Mouse (Mus musculus) heart, postnatal 36 days (tissue): ENCODE measurements around the gene Cish. TPM values are rescaled to one million over a fixed set of nuclear protein-coding genes. Genes with fewer than 3 reads are reported as not detected.

Experiments used
- DNase-seq, 2 experiments: peaks; one replicate each; pipeline ENCODE4 v3.0.0; 2021 to 2022
- intact Hi-C: fragments of 180-260 bp; cut with DNase I; formaldehyde crosslinking; loops from one replicate; pipeline ENCODE4 v1.15.1; 2025
- total RNA-seq, 2 experiments: library from RNA; stranded (reverse); gene quantifications; 2 replicates each; pipeline ENCODE4 v1.2.3; 2021

The Cish gene
- total RNA-seq, 2 experiments from 2014 or later, result 145 to 149 TPM

DNA sequence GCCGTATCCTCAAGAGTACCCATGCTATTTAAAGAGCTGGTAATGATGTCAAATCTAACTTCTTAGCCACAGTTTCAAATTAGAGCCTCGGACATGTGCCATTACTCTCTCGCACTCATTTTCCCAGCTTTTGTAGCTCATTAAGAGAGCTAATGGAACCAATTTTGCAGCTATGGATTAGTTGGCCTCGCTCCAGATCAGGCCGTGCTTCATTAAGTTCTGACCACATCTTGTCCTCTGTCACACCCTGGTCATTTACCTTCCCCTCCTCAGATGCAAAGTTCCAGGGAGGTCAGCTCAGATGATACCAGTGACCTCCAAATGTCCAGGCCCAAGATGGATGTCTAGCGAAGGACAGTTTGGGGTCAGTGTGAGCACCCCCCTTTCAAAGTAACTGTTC lies 21.1 kb upstream of the Cish start:
- DNase-seq, result no peak
- intact Hi-C loops, result loop anchor here (5.0 kb wide), 1 partner anchor 107 kb away; no protein-coding TSS in a partner anchor

DNA sequence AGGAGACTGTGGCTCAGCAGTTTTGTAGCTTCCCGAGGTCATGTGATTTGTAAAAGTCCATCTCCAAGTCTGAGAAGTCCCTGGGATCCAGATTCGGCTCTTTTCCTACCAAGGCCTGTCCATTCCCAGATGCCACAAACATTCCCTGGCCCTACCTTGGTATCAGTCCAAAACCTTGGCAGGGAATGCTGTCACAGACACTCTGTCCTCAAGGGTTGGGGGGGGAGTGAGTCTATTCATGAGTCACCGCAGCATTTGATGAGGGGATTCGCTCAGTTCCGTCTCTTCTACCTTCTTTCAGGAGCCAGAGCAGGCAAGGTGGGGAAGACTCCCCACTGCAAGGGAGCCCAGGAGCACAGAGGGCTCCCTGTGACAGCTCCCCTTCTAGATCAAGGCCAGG lies 20.1 kb upstream of the Cish start:
- no peak for DNase-seq

DNA sequence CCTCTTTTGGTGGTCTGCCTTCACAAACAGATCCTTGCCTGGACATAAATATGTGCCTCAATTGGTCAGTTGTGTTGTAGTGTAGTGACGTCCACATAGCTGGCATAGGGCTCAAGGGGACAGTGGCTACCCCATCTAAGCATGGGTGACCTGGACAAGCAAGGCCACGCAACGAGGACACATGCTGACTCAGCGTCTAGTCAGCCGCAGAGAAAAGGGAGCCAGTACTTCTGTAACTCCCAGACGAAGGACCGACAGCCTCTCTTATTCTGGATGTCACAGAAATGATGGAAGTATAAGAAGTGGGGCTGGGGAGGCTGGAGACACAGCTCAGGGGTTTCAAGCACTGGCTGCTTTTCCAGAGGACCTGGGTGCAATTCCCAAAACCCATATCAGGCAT lies 18.2 kb upstream of the Cish start:
- intact Hi-C loops, result loop anchor here (5.0 kb wide), 1 partner anchor 110 kb away; no protein-coding TSS in a partner anchor
- no peak for DNase-seq

More for the DNA sequence above, 20.1 kb upstream of the Cish start:
- intact Hi-C loops, result loop anchor here (5.0 kb wide), 1 partner anchor 108 kb away; no protein-coding TSS in a partner anchor

DNA sequence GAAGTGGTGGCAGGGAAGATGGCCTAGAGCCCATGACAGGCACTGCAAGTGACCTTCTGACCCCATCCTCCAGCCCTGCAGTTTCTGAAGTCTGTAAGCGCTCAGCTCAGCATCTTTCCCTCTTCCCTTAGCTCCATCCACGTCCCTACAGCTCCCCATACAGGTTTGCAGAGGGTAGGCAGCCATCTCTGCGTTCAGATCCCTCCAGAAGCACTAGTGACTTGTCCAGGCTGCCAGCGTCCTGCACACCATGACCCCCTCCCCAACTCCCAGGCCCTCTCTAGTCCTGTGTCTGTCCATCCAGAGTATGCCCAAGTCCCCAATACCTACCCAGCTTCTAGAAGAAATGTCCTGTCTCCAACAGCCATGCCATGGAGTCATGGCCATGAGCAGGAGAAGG lies 17.7 kb upstream of the Cish start:
- intact Hi-C loops, result loop anchor here (5.0 kb wide), 1 partner anchor 111 kb away; no protein-coding TSS in a partner anchor
- no peak for DNase-seq

DNA sequence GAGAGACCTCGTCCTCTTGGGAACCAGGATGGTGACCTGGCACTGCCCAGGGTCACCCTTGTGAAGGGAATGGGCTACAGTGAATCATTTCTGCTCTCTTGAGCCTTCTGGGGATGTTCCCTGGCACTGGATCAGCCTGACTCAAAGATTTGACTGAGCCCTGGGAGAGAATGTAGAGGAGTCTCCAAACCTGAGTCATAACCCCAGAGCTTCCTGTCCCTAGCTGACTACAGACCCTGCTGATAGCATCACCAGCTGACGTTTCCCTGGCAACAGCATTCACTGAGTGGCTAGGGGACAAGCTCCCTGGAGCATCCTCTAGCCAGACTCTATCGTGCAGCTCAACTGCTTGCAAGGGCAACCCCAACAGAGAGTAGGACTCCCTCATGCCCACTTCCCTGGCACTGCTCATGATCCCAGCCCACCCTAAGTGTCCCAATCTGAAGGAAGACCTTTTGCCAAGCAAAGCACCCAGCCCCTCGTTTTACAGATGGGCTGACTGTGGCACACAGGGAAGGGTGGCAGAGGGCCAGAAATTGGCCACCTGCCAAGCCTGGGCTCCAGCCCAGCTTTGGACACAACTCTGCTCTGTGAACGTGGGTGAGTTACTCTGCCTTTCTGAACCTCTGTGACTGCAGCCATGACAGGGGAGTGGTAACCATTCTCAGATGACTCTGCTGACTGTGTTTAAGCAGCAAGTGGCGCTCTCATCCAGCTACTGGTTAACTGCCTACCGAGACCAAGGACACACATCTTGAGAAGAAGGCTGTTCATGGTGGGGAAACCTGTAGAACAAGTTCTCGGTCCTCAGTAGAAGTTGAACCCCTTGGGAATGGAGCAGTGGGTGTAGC lies 17.1 kb upstream of the Cish start:
- intact Hi-C loops, result loop anchor here (5.0 kb wide), 1 partner anchor 111 kb away; no protein-coding TSS in a partner anchor
- peak; percentile 38 to 56 for DNase-seq

DNA sequence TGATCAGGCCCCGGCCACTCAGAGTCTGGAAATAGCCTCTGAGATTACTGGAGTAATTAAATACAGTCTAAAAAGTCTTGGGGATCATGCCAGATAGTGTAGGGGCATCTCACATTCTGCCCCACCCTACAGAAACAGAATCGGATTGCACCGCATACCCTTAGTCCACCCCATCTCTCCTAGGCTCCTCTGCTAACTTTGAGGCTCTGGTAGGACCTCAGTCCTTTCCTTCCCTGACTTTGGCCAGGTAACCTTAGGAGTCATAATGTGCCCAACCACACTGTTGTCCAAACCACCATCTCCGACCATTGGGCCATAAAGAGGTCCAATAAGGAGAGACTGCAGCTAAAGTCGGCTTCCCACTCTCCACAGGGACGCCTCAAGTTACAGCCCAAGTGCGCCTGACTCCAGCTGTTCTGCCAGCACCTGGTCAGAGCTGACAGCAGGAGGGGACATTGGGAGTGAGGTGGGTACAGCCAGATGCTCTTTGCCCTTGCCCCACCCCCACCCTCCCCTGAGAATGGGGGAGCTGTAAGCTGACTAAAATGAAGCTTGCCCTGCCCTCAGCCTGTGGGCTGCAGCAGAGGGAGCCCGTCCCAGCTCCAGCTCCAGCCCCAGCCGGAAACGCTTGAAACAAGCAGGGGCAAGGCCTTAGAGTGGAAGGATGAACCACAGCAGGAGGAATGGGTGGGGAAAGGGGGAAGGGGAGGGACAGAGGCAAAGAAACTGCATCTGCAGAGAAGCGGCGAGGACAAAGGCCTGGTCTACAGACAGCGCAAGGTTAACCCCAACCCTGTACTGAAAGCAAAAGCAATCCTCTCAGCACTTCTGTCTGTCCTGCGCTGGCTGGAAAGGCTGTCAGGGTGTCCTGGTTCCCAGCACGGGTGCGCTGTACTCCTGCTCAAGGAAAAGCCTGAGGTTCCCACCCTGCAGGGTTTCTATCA lies 16.2 kb upstream of the Cish start:
- intact Hi-C loops, result loop anchor here (5.0 kb wide), 1 partner anchor 112 kb away; no protein-coding TSS in a partner anchor
- peak in 1 of 2 experiments; percentile 17 for DNase-seq

DNA sequence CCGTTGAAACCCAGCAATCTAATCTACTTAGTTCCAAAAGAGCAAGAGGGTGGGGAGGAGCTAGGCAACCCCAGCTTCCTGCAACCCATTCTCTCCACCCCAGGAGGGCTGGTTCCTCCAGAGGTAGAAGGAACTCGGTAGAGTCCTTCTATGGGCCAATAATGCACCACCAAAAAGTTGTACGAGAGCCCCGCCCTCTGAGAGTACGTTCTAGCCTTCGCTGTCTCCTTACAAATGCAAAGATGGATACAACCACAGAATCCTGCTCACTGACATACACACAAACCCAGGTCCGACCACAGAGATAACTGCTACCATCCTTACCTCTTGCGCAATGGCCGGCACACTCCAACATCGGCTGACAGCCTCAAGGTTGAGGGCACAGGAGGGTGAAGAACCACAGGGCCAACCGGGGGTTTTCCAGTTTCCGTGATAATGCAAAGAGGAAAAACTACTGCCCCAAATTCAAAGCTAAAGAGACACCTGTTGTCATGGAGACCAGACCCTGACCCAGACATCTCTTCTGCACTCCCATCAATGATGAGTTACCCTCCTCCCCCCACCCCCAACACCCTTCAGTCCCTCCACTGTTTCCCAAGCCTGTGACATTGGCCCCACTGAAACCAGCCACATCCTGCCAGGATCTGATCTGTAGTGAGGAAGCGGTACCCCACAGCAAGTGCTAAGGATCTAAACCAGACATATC lies 15.4 kb upstream of the Cish start:
- no peak for DNase-seq
- intact Hi-C loops, result no loop called here

DNA sequence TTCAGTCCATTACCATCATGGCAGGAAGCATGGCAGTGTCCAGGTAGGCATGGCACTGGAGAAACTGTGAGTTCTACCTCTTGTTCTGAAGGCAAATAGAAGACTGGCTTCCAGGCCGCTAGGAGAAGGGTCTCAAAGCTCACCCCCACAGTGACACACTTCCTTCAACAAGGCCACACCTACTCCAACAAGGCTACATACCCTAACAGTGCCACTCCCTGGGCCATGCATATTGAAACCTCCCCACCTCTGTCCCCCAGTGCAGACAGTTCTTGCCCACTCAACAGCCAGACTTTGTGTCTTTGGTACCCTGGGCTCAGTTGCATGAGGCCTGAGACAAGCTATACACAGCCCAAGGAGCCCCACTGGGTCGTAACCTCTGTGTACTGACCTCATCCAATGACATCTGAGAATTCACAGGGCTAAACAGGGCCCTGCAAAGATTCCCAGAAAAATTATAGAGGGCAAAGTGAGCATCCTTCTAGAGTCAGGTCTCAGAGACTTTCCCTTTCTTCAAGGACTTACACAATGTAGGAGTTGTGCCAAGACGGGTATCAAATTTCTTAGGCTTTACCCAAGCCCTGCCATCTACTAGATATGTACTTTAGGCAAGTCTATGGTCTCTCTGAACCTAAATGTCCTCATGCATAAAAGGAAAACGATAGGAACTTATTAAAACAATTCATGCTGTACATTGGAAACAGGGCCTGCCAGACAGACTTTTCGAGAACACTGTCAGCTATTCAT lies 14.4 kb upstream of the Cish start:
- intact Hi-C loops, result no loop called here
- DNase-seq, result no peak

DNA sequence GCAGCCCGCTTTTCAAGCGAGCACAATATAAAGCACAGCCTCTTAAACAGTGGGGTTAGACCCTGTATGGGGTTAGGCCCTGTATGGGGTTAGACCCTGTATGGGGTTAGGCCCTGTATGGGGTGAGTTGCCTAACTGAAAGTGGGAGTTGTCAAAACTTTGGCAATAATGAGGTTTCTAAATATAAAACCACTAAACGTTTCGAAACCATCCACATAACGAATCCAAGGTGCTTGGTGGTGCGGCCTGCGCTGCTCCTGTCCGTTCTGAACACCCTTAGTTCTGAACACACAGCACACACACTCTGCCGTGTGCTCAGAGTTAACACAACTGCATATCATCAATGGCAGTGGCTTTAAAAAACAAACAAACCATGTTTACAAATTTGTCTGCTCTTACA lies 12.9 kb upstream of the Cish start:
- no peak for DNase-seq
- intact Hi-C loops, result no loop called here

DNA sequence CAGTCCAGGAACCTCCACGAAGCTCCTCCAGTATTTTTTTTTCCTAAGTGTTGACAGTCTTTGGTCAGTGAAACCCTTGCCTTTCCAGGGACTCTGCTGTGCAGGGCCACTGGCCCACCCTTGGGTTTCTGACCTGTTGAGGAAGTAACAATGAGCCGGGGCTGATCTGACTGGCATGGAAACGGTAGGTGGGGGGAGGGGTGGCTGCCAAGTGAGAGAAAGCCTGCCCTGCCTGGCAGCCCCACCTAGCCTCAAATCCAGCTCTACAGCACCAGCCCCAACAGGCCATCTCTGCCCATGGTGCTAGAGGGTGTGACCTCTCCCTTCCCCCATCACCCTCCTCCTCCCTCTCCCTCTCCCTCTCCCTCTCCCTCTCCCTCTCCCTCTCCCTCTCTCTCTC lies 10.8 kb upstream of the Cish start:
- intact Hi-C loops, result loop anchor here (5.0 kb wide), 1 partner anchor 53 kb away; the partner anchor contains the start of gene Dock3
- no peak for DNase-seq

DNA sequence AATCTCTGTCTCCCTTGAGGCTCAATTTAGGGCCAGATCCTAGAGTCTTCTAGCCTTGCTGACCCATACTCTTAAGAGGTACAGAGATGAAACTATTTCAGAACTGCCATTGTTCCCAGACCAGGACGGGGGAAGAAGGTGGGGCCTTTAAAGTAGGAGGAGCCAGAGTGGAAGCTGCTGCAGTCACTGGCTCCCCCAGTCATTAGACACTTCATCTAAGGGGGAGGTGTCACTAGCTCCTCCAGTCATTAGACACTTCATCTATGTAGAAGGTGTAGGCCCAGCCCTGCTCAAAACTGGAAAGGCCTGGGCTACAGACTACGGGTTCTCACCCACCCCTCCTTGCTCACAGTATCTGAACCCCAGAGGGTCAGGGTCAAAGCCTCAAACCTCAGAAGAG lies 8.5 kb upstream of the Cish start:
- intact Hi-C loops, result loop anchor here (5.0 kb wide), 1 partner anchor 55 kb away; the partner anchor contains the start of gene Dock3
- no peak for DNase-seq

DNA sequence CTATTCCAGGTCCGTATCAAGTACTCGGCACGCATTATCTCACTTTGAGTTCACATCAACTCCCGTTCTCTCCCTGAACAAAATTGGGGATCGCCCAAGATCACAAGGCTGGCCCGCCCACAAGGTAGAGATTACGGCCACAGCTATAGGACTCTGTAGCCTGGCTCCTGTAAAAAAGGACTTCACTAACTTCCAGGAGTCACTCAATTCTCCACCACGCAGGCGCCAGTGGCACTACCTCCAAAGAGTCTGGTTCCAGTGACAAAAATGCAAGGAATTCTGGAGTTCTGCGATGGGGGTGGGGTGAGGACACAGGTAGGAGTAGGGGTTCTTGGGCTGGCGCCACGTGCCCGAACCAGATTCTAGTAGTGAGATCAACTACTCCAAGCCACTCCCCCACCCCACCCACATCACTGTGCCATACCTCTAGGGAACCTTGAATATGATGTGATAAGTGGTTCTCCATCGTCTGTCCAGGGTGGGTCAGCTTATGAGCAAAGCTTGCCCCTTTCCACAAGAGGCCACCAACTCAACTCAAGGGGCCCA lies 7.6 kb upstream of the Cish start:
- intact Hi-C loops, result loop anchor here (2.0 to 5.0 kb wide), 2 partner anchors 33 to 56 kb away; partner anchors contain the start of gene Dock3
- no peak for DNase-seq

DNA sequence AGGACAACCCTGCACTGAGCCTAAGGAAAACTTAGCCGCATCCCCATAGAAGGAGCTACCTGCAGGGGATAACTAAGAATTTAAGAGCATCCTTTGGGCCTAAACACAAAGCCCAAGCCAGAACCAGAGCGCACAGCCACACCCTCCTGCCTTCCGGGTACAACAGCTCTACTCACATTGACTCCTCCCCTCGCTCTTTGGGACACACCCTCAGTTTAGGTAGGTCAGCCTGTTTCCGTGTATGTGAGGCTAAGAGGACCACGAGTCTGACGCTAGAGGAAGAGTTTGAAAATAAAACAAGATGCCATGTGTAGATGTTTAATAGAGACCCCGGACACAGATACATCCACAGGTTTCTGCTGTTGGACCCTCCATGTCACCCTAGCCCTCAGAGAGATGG lies 7.1 kb upstream of the Cish start:
- intact Hi-C loops, result loop anchor here (2.0 to 5.0 kb wide), 2 partner anchors 34 to 56 kb away; partner anchors contain the start of gene Dock3
- DNase-seq, result no peak

DNA sequence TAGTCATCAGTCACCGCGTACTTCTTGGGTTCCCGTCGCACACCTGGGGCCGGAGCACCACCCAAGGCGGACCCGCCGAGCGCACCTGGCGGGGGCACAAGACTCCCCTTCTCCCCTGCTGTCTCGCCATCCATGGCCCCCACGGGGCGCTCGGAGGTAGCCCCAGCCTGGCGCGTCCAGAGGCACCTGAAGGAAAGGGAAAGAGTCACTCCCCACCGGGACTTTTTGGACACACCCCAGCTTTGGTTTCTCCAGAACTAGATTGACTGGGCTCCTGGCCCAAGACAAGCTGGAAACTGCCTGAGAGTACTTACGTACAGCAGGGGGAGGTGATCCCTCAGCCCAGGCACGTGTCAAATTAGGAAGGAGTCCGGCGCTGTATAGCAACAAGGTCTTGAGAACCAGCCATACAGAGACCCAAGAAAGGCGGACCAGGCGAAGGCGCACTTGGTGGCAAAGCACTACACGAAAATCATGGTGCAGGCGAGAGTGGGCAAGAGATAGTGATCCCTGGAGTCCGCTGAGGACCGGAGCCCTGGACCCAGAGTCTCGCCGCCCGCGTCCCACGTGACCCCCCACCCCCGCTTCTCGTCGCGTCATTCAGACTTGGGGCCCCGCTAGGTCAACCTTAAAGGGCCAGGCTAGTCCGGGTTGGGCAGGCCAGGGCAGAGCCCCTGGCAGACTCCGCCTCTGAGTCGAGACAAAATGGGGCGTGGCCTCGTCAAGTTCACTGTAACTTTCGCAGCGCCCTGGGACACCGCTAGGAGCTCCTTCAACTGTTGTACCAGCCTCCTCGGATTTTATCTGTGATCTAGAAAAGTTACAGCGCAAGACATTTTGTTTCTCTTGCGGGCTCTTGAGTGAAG lies 6.4 kb upstream of the Cish start, which contains the start of gene Mapkapk3:
Gene Mapkapk3 (minus strand): TSS at position 667 of the 866 bp plus-strand sequence.
- peak; percentile 85 for DNase-seq
- intact Hi-C loops, result loop anchor here (2.0 to 5.0 kb wide), 6 partner anchors 35 to 602 kb away; partner anchors contain the start of genes Dock3 and Tex264

DNA sequence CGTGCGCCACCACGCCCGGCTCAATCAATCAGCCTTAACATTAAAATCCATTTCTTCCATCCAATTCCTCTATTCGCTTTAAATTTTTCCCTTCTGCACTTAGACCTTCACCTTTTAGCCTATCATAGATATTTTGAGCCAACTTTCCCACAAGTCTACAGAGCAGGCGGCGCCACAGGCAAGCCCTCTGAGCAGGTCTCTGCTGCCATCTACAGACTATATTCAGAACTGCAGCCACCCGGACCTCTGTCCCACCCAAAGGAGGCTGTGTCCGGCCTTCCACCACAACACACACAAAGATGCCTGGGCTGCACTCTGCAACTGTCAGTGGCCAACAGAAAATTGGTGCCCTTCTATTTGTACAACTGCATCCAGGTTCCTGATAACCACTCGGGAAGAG lies 4.9 kb upstream of the Cish start:
- DNase-seq, result peak; percentile 92 to 94
- intact Hi-C loops, result loop anchor here (1.0 to 5.0 kb wide), 6 partner anchors 44 to 604 kb away; partner anchors contain the start of gene Tex264

DNA sequence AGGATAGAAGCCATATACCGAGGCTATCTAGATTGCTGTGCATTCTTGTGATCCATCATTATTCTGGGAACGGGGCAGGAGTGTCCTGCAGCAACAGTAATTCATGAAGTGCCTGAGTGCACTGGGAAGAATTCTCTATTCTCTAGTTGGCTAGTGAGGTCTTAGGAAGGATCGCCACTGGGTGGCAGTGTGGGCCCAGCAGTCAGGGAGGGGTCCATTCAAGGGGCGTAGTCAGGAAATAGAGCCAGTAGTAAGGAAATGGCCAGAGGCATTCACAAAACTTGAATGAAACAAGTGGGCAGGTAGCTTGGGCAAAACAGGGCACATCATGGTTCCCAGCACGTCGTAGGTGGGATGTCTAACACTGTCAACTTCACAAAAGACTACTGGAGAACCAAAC lies 1.6 kb upstream of the Cish start:
- intact Hi-C loops, result loop anchor here (1.0 to 5.0 kb wide), 4 partner anchors 42 to 607 kb away; partner anchors contain the start of gene Tex264
- peak; percentile 85 to 90 for DNase-seq

DNA sequence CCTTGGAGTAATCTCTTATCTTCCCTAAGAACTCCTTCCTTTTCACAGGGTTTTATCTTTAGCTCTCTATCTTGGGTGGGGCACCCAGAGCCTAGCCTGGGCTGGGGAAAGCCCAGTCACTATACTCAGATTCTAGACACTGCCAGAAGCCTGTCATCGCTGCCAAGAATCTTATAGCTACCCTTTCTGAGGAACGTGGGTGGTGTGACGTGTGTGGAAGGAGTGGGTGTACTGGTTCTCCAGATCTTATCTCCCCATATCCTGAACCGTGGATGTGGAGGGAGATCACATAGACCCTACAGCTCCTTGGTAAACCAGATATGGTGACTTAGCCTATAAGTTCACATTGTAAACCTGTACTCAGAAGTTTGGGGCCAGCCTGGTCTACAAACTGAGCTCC lies 210 bp upstream of the Cish start:
- no peak for DNase-seq
- intact Hi-C loops, result no loop called here

DNA sequence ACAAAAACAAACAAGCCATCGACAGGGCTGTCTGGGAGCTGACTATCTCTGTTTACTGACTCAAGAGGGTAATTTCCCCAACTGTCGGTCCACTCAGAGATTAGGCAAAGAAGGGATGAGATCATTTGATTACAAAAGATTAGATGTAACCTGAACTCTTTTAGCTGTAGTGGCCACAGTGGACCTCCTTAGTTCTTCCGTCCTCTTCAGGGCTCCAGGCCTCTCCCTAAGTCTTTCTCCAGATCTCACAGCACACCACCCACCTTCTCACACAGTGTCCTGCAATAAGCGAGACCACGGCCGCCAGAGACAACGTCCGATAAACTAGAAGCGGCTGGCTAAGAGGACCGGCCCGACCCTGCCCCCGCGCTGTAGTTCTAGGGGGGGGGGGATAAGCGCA lies 215 bp downstream of the Cish start:
- no peak for DNase-seq
- intact Hi-C loops, result no loop called here
